Mouse (Mus musculus): ENCODE data around the gene Xrcc6. TPM values are rescaled to one million over a fixed set of nuclear protein-coding genes. Genes with fewer than 3 reads are reported as not detected.

The Xrcc6 gene
- polyA plus RNA-seq (2015; fragmentation: Nextera tagmentation; extraction: Ambion mirVana): 89.2 and 89.4 TPM in 2 replicates

GRCm38 (mm10) chr15:81987646-81988045 is at the start of gene Xrcc6:
Gene Xrcc6, plus strand, starts transcription at chr15:81987835.
- Histone ChIP-seq H3K9me3 (ENCODE audit: low read length) (no peaks in the 10 kb centered on the region), H3K36me3 (ENCODE audit: insufficient read depth, low read length) (no peaks in the 10 kb centered on the region), H3K4me1 (ENCODE audit: insufficient read depth, low read length) (no peaks in the 10 kb centered on the region), H3K4me3 (ENCODE audit: low read length) (no peak within 1 kb of the TSS), H3K4me2 (replicated peaks; ENCODE audit: low read depth, low read length) (no peak within 1 kb of the TSS), H3K27ac (ENCODE audit: low read length) (no peak within 1 kb of the TSS), H3K27me3 (ENCODE audit: insufficient read depth, low read length) (no peaks in the 10 kb centered on the region), H3K9ac (replicated peaks; ENCODE audit: low read length) (no peak within 1 kb of the TSS)
- 79% methylated on average over 3 of the region's 3 CpGs for WGBS
- no peak for ATAC-seq (ENCODE audit: low FRiP score, low TSS enrichment)

- peaks cover 37% of the 10 kb centered on the region for H3K4me1 ChIP-seq (ENCODE audit: insufficient read depth, low read length)
- H3K36me3 ChIP-seq (ENCODE audit: insufficient read depth, low read length): no peaks in the 10 kb centered on the region
- H3K4me2 ChIP-seq (replicated peaks; ENCODE audit: low read depth, low read length): peak overlapping the region; percentile 81
- 0 out of 2 replicates have a peak, but pooled peaks cover 2% of the 10 kb centered on the region for H3K27me3 ChIP-seq (ENCODE audit: insufficient read depth, low read length)
- no peaks in the 10 kb centered on the region for H3K9me3 ChIP-seq (ENCODE audit: low read length)
- WGBS: 41% methylated on average over 2 of the region's 2 CpGs
- peak overlapping the region; percentile 20; the same call in 1 of the 2 replicates for H3K9ac ChIP-seq (replicated peaks; ENCODE audit: low read length)
- H3K4me3 ChIP-seq (ENCODE audit: low read length): peak overlapping the region; percentile 58
- H3K27ac ChIP-seq (ENCODE audit: low read length): no peak overlapping the region
- 0 out of 2 replicates have a peak, but pooled peaks have one; percentile 12 for ATAC-seq (ENCODE audit: low FRiP score, low TSS enrichment)
Observed at GRCm38 (mm10) chr15:81938246-81938645, 49.4 kb upstream of the Xrcc6 start.

- no peak for ATAC-seq (ENCODE audit: low FRiP score, low TSS enrichment)
- Histone ChIP-seq H3K9ac (replicated peaks; ENCODE audit: low read length) (no peak overlapping the region), H3K4me3 (ENCODE audit: low read length) (no peak overlapping the region), H3K9me3 (ENCODE audit: low read length) (no peaks in the 10 kb centered on the region), H3K4me2 (replicated peaks; ENCODE audit: low read depth, low read length) (no peak overlapping the region), H3K36me3 (ENCODE audit: insufficient read depth, low read length) (no peaks in the 10 kb centered on the region), H3K27me3 (ENCODE audit: insufficient read depth, low read length) (0 out of 2 replicates have a peak, but pooled peaks cover 2% of the 10 kb centered on the region), H3K27ac (ENCODE audit: low read length) (no peak overlapping the region), H3K4me1 (ENCODE audit: insufficient read depth, low read length) (peaks cover 38% of the 10 kb centered on the region)
- 86% methylated on average over 10 of the region's 10 CpGs for WGBS
Observed at GRCm38 (mm10) chr15:81939157-81939715, 48.4 kb upstream of the Xrcc6 start.

- no peak overlapping the region for H3K27ac ChIP-seq (ENCODE audit: low read length)
- H3K9me3 ChIP-seq (ENCODE audit: low read length): no peaks in the 10 kb centered on the region
- H3K4me2 ChIP-seq (replicated peaks; ENCODE audit: low read depth, low read length): no peak overlapping the region
- H3K4me3 ChIP-seq (ENCODE audit: low read length): no peak overlapping the region
- H3K4me1 ChIP-seq (ENCODE audit: insufficient read depth, low read length): peaks cover 38% of the 10 kb centered on the region
- 0 out of 2 replicates have a peak, but pooled peaks cover 2% of the 10 kb centered on the region for H3K27me3 ChIP-seq (ENCODE audit: insufficient read depth, low read length)
- ATAC-seq (ENCODE audit: low FRiP score, low TSS enrichment): no peak
- H3K9ac ChIP-seq (replicated peaks; ENCODE audit: low read length): no peak overlapping the region
- WGBS: 79% methylated on average over 4 of the region's 4 CpGs
- H3K36me3 ChIP-seq (ENCODE audit: insufficient read depth, low read length): no peaks in the 10 kb centered on the region
Observed at GRCm38 (mm10) chr15:81939774-81940173, 47.9 kb upstream of the Xrcc6 start.

GRCm38 (mm10) chr15:81940219-81940618 is 47.4 kb upstream of the Xrcc6 start:
- no peak for ATAC-seq (ENCODE audit: low FRiP score, low TSS enrichment)
- WGBS: 90% methylated on average over 5 of the region's 5 CpGs
- H3K9me3 ChIP-seq (ENCODE audit: low read length): no peaks in the 10 kb centered on the region

GRCm38 (mm10) chr15:81941010-81941409 is 46.6 kb upstream of the Xrcc6 start:
- Histone ChIP-seq H3K27ac (ENCODE audit: low read length) (no peak overlapping the region), H3K4me2 (replicated peaks; ENCODE audit: low read depth, low read length) (no peak overlapping the region), H3K27me3 (ENCODE audit: insufficient read depth, low read length) (0 out of 2 replicates have a peak, but pooled peaks cover 2% of the 10 kb centered on the region), H3K9me3 (ENCODE audit: low read length) (no peaks in the 10 kb centered on the region), H3K4me3 (ENCODE audit: low read length) (no peak overlapping the region), H3K4me1 (ENCODE audit: insufficient read depth, low read length) (peaks cover 37% of the 10 kb centered on the region), H3K9ac (replicated peaks; ENCODE audit: low read length) (no peak overlapping the region), H3K36me3 (ENCODE audit: insufficient read depth, low read length) (no peaks in the 10 kb centered on the region)
- 98% methylated on average over 2 of the region's 2 CpGs for WGBS
- no peak for ATAC-seq (ENCODE audit: low FRiP score, low TSS enrichment)

More at GRCm38 (mm10) chr15:81940219-81940618, 47.4 kb upstream of the Xrcc6 start:
- H3K4me3 ChIP-seq (ENCODE audit: low read length): no peak overlapping the region
- H3K27ac ChIP-seq (ENCODE audit: low read length): no peak overlapping the region
- no peaks in the 10 kb centered on the region for H3K36me3 ChIP-seq (ENCODE audit: insufficient read depth, low read length)
- no peak overlapping the region for H3K4me2 ChIP-seq (replicated peaks; ENCODE audit: low read depth, low read length)
- peaks cover 38% of the 10 kb centered on the region for H3K4me1 ChIP-seq (ENCODE audit: insufficient read depth, low read length)
- H3K9ac ChIP-seq (replicated peaks; ENCODE audit: low read length): no peak overlapping the region
- 0 out of 2 replicates have a peak, but pooled peaks cover 2% of the 10 kb centered on the region for H3K27me3 ChIP-seq (ENCODE audit: insufficient read depth, low read length)

- H3K4me3 ChIP-seq (ENCODE audit: low read length): no peak overlapping the region
- no peaks in the 10 kb centered on the region for H3K27me3 ChIP-seq (ENCODE audit: insufficient read depth, low read length)
- peaks cover 14% of the 10 kb centered on the region for H3K4me1 ChIP-seq (ENCODE audit: insufficient read depth, low read length)
- H3K4me2 ChIP-seq (replicated peaks; ENCODE audit: low read depth, low read length): peak overlapping the region; percentile 14
- 0 out of 2 replicates have a peak overlapping the region, but pooled peaks have one; percentile 34 for H3K27ac ChIP-seq (ENCODE audit: low read length)
- no peaks in the 10 kb centered on the region for H3K9me3 ChIP-seq (ENCODE audit: low read length)
- ATAC-seq (ENCODE audit: low FRiP score, low TSS enrichment): peak; percentile 58
- H3K9ac ChIP-seq (replicated peaks; ENCODE audit: low read length): 0 out of 2 replicates have a peak overlapping the region, but pooled peaks have one; percentile 22
- WGBS: 17% methylated on average over 9 of the region's 9 CpGs
- no peaks in the 10 kb centered on the region; the same call in none of the 2 replicates for H3K36me3 ChIP-seq (ENCODE audit: insufficient read depth, low read length)
Observed at GRCm38 (mm10) chr15:81943176-81943749, 44.4 kb upstream of the Xrcc6 start.

GRCm38 (mm10) chr15:81949076-81949475 is 38.6 kb upstream of the Xrcc6 start:
- Histone ChIP-seq H3K9ac (replicated peaks; ENCODE audit: low read length) (no peak overlapping the region), H3K27ac (ENCODE audit: low read length) (no peak overlapping the region), H3K36me3 (ENCODE audit: insufficient read depth, low read length) (peaks cover 2% of the 10 kb centered on the region), H3K4me3 (ENCODE audit: low read length) (no peak overlapping the region), H3K9me3 (ENCODE audit: low read length) (no peaks in the 10 kb centered on the region), H3K4me2 (replicated peaks; ENCODE audit: low read depth, low read length) (no peak overlapping the region), H3K27me3 (ENCODE audit: insufficient read depth, low read length) (no peaks in the 10 kb centered on the region), H3K4me1 (ENCODE audit: insufficient read depth, low read length) (no peaks in the 10 kb centered on the region)
- no peak for ATAC-seq (ENCODE audit: low FRiP score, low TSS enrichment)
- WGBS: 71% methylated on average over 10 of the region's 10 CpGs

- no peak for ATAC-seq (ENCODE audit: low FRiP score, low TSS enrichment)
- no peak overlapping the region for H3K9ac ChIP-seq (replicated peaks; ENCODE audit: low read length)
- no peaks in the 10 kb centered on the region for H3K27me3 ChIP-seq (ENCODE audit: insufficient read depth, low read length)
- no peak overlapping the region for H3K4me3 ChIP-seq (ENCODE audit: low read length)
- H3K4me1 ChIP-seq (ENCODE audit: insufficient read depth, low read length): no peaks in the 10 kb centered on the region
- WGBS: 60% methylated on average over 11 of the region's 11 CpGs
- no peaks in the 10 kb centered on the region for H3K9me3 ChIP-seq (ENCODE audit: low read length)
- no peak overlapping the region for H3K27ac ChIP-seq (ENCODE audit: low read length)
- no peak overlapping the region for H3K4me2 ChIP-seq (replicated peaks; ENCODE audit: low read depth, low read length)
- H3K36me3 ChIP-seq (ENCODE audit: insufficient read depth, low read length): peaks cover 7% of the 10 kb centered on the region
Observed at GRCm38 (mm10) chr15:81949476-81950131, 38.0 kb upstream of the Xrcc6 start.
